Mouse (Mus musculus) left cerebral cortex, adult 2 months (tissue): ENCODE data around the gene D6Ertd527e. TPM values are rescaled to one million over a fixed set of nuclear protein-coding genes. Genes with fewer than 3 reads are reported as not detected.
A peak's percentile ranks its signal among the peaks of the same experiment; 100 is the strongest.
"Not testable (repeated sequence)": the region's sequence is repeated elsewhere in the genome, so short reads cannot be mapped to it uniquely, and the experiment has no call there.

Experiments used
- DNase-seq, 2 experiments: peaks; one replicate each; pipeline ENCODE4 v3.0.0; 2021 to 2022; ENCODE audit warnings: low spot score in 2 of 2, mixed read lengths in 1 of 2; ENCODE audit errors: extremely low spot score in 1 of 2
- H3K27ac ChIP-seq: fragments of 200-600 bp; 2 replicates; pipeline ENCODE4 v1.8.1; 2022
- H3K4me3 ChIP-seq: fragments of 200-600 bp; 2 replicates; pipeline ENCODE4 v1.8.1; 2022
- CTCF ChIP-seq: fragments of 200-600 bp; IDR thresholded peaks from 2 replicates; pipeline ENCODE4 v1.8.1; 2022; ENCODE audit warnings: antibody characterized with exemption, mild to moderate bottlenecking, moderate library complexity
- intact Hi-C: fragments of 180-260 bp; cut with DNase I; formaldehyde crosslinking; loops from one replicate; pipeline ENCODE4 v1.15.1; 2025
- long read RNA-seq, 2 experiments: library from polyadenylated mRNA; stranded (forward); transcript quantifications; one replicate each; pipeline ENCODE4 v2.0.0; 2021; ENCODE audit warnings: borderline mapping rate in 2 of 2
- total RNA-seq, 2 experiments: library from RNA; stranded (reverse); gene quantifications; 2 replicates each; pipeline ENCODE4 v1.2.3; 2021

The D6Ertd527e gene
- not detected for total RNA-seq
- long read RNA-seq, experiment 1, result 0 reads
- long read RNA-seq, experiment 2, result 0 reads

GRCm38 (mm10) chr6:87104123-87104796, at the start of gene D6Ertd527e:
D6Ertd527e (plus strand) TSS chr6:87104746.
- intact Hi-C loops, result loop anchor here (10.0 kb wide), 1 partner anchor 421 kb away; no protein-coding TSS in a partner anchor
- DNase-seq, result no peak
- H3K4me3 ChIP-seq, result no peak within 1 kb of the TSS
- no peak within 1 kb of the TSS for H3K27ac ChIP-seq
- TF ChIP-seq CTCF, result no peak

- H3K4me3 ChIP-seq, result no peak overlapping the region
- TF ChIP-seq CTCF, result peak; percentile 32
- no peak for DNase-seq
- intact Hi-C loops, result no loop called here
- H3K27ac ChIP-seq, result no peak overlapping the region
These were observed 44.8 kb upstream of the D6Ertd527e start for GRCm38 (mm10) chr6:87059754-87060153.

DNA sequence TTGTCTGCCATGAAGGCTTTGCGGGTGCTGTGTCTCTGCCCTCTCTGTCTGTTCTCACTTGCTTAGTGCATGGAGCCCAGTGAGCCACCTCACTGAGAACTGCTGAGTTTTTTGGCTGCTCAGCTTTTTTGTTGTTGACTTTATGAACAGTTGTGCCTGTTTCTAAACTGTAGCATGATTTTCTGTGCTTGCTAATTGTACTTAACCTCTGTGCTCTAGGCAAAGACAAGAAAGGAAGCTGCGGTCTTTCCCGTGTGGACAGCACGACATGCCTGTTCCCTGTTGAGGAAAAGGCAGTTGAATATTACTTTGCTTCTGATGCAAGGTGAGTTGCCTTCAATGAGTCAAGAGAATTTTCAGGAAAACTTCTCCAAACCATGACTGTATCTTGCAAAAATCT, 41.0 kb upstream of the D6Ertd527e start:
- no peak for TF ChIP-seq CTCF
- Histone ChIP-seq H3K4me3 (no peak overlapping the region), H3K27ac (no peak overlapping the region)
- intact Hi-C loops, result no loop called here
- DNase-seq, result no peak

DNA sequence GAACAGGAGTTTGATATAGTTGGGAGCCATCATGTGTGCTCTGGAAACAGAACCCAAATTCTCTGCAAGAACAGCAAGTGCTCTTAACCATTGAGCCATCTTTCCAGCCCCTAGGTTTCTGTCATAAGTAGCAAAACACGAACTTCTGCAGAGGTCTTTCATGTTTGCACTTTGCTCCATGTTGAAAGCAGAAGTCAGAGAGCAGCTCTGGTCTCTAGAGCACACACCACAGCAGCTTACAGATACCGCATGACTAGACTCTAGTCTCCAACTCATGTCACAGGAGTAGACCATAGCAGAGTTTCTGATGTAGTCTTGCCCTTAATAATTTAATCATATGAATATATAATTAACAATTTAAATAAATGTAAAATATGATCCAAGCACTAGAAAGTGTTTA, 36.3 kb upstream of the D6Ertd527e start:
- H3K27ac ChIP-seq, result no peak overlapping the region
- no peak for DNase-seq
- H3K4me3 ChIP-seq, result no peak overlapping the region
- no peak for TF ChIP-seq CTCF
- intact Hi-C loops, result no loop called here

- intact Hi-C loops, result no loop called here
- no peak overlapping the region for H3K4me3 ChIP-seq
- H3K27ac ChIP-seq, result no peak overlapping the region
- DNase-seq, result no peak
- no peak for TF ChIP-seq CTCF
These were observed 35.2 kb upstream of the D6Ertd527e start for GRCm38 (mm10) chr6:87069195-87069900.

- intact Hi-C loops, result no loop called here
- Histone ChIP-seq H3K27ac (no peak overlapping the region), H3K4me3 (no peak overlapping the region)
- no peak for TF ChIP-seq CTCF
- no peak for DNase-seq
These were observed 33.9 kb upstream of the D6Ertd527e start for GRCm38 (mm10) chr6:87070641-87071040.

GRCm38 (mm10) chr6:87072759-87073158, 31.8 kb upstream of the D6Ertd527e start:
- DNase-seq, result no peak
- no peak overlapping the region for H3K27ac ChIP-seq
- TF ChIP-seq CTCF, result no peak
- H3K4me3 ChIP-seq, result no peak overlapping the region
- intact Hi-C loops, result no loop called here

GRCm38 (mm10) chr6:87075092-87075685, 29.4 kb upstream of the D6Ertd527e start:
- intact Hi-C loops, result no loop called here
- TF ChIP-seq CTCF, result no peak
- H3K27ac ChIP-seq, result no peak overlapping the region
- no peak for DNase-seq
- H3K4me3 ChIP-seq, result no peak overlapping the region

- DNase-seq, result no peak
- intact Hi-C loops, result no loop called here
- Histone ChIP-seq H3K27ac (no peak overlapping the region), H3K4me3 (no peak overlapping the region)
- no peak for TF ChIP-seq CTCF
These were observed 25.1 kb upstream of the D6Ertd527e start for GRCm38 (mm10) chr6:87079457-87079856.

GRCm38 (mm10) chr6:87085026-87085425, 19.5 kb upstream of the D6Ertd527e start:
- H3K4me3 ChIP-seq, result no peak overlapping the region
- H3K27ac ChIP-seq, result no peak overlapping the region
- intact Hi-C loops, result no loop called here
- DNase-seq, result no peak
- no peak for TF ChIP-seq CTCF

GRCm38 (mm10) chr6:87088356-87088755, 16.2 kb upstream of the D6Ertd527e start:
- TF ChIP-seq CTCF, result no peak
- intact Hi-C loops, result no loop called here
- Histone ChIP-seq H3K27ac (no peak overlapping the region), H3K4me3 (no peak overlapping the region)
- no peak for DNase-seq

DNA sequence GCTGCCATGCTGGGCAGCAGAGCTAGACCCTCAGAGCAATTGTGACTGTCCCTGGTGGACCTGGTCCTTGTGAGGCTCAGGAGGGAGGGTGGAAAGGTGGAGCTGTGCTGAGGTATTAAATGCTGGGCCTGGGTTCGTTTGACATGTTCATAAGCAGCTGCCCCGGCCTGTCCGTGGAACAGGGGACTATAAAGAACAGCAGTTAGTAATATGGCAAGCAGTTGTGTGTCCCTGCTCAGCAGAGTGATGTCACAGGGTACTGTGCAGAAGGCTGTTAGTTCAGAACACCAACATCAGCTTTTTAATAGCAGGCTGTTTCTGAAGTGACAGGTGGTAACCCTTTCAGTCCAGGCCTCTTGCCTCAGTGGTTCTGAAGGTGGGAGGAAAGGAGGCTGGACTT, 13.7 kb upstream of the D6Ertd527e start:
- no peak for TF ChIP-seq CTCF
- no peak overlapping the region for H3K27ac ChIP-seq
- intact Hi-C loops, result no loop called here
- H3K4me3 ChIP-seq, result no peak overlapping the region
- DNase-seq, result no peak

GRCm38 (mm10) chr6:87092476-87092875, 12.1 kb upstream of the D6Ertd527e start:
- intact Hi-C loops, result no loop called here
- no peak for DNase-seq
- H3K4me3 ChIP-seq, result no peak overlapping the region
- H3K27ac ChIP-seq, result no peak overlapping the region
- no peak for TF ChIP-seq CTCF

DNA sequence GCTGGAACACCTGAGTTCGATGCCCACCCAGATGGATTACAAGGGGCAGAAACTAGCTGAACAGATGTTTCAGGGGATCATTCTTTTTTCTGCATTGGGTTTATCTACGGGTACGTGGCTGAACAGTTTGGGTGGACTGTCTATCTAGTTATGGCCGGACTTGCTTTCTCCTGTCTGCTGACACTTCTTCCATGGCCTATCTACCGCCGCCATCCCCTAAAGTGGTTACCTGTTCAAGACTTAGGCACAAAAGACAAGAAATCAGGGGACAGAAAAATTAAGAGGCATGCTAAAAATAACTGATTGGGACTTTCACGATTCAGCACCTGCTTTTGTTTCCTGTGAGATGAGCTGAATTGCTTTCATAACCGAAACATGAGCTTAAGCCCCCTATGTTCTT, 10.9 kb upstream of the D6Ertd527e start:
- H3K27ac ChIP-seq, H3K4me3 ChIP-seq, intact Hi-C loops, DNase-seq: not testable (repeated sequence)
